ENCODE assay signal across 17 mouse cellular contexts in the genomic region with DNA sequence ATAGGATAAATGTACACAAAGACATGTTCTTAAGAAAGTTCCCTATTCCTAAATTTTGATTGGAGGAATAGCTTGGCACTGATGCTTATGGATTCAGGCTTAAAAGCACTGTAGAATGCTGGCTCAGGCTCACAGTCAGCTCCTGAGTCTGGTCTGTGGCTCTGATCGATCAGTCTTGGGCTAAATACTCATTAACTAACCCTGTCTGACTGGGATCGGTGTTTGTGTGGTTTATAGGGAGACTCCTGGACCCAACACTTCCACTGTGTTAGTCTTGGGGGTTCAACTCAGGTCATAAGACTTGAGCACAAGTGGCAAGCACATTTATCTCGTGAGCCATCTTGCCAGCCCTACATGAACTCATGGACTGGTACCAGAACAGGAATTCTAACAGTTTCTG.
"Had no signal": no experiment of that assay in that cellular context is flagged by ENCODE, and none has a peak within 500 bp of the region (broad histone marks: within the 10 kb centered on the region; RNA-seq: fewer than 3 reads in every experiment).

No protein-coding gene starts in this region.

- H3K9me3 ChIP-seq: midbrain, embryonic 10.5 days; midbrain, embryonic 12.5 days; neural tube, embryonic 13.5 days; neural tube, embryonic 15.5 days; stomach, embryonic 15.5 days had no signal

- H3K27ac ChIP-seq: midbrain, embryonic 10.5 days; midbrain, embryonic 12.5 days; neural tube, embryonic 13.5 days; neural tube, embryonic 15.5 days; stomach, embryonic 15.5 days; stomach, postnatal 0 days had no signal

- H3K36me3 ChIP-seq: midbrain, embryonic 10.5 days; midbrain, embryonic 12.5 days; neural tube, embryonic 13.5 days; neural tube, embryonic 15.5 days; stomach, embryonic 15.5 days had no signal

- H3K4me1 ChIP-seq: midbrain, embryonic 10.5 days; midbrain, embryonic 12.5 days; neural tube, embryonic 13.5 days; neural tube, embryonic 15.5 days; stomach, embryonic 15.5 days had no signal

- H3K4me3 ChIP-seq: midbrain, embryonic 10.5 days; midbrain, embryonic 12.5 days; myocyte; neural tube, embryonic 13.5 days; neural tube, embryonic 15.5 days; stomach, embryonic 15.5 days had no signal

- ATAC-seq: midbrain, embryonic 16.5 days had no signal

- H3K4me2 ChIP-seq: lung, embryonic 14.5 days; midbrain, embryonic 12.5 days; neural tube, embryonic 13.5 days; neural tube, embryonic 15.5 days; stomach, embryonic 15.5 days had no signal

- H3K27me3 ChIP-seq: stomach, embryonic 15.5 days had no signal

- DNase-seq: lung, adult 18-20 months; lung, embryonic 14.5 days; lung, postnatal 10 days; lung, postnatal 4 days; midbrain, embryonic 14.5 days; right cerebral cortex, postnatal 14 days; thymus, adult 2 months; thymus, postnatal 25 days; thymus, postnatal 4 days had no signal

- H3K9ac ChIP-seq: lung, embryonic 14.5 days; midbrain, embryonic 12.5 days; neural tube, embryonic 13.5 days; neural tube, embryonic 15.5 days; stomach, embryonic 15.5 days had no signal
